Mouse (Mus musculus): ENCODE results near the gene Spsb1. TPM values are rescaled to one million over a fixed set of nuclear protein-coding genes. Genes with fewer than 3 reads are reported as not detected.
A peak's percentile ranks its signal among the peaks of the same experiment; 100 is the strongest.

Gene Spsb1
- polyA plus RNA-seq (2015; fragmentation: Nextera tagmentation; extraction: Ambion mirVana), result 15.1 and 15.6 TPM in 2 replicates

DNA sequence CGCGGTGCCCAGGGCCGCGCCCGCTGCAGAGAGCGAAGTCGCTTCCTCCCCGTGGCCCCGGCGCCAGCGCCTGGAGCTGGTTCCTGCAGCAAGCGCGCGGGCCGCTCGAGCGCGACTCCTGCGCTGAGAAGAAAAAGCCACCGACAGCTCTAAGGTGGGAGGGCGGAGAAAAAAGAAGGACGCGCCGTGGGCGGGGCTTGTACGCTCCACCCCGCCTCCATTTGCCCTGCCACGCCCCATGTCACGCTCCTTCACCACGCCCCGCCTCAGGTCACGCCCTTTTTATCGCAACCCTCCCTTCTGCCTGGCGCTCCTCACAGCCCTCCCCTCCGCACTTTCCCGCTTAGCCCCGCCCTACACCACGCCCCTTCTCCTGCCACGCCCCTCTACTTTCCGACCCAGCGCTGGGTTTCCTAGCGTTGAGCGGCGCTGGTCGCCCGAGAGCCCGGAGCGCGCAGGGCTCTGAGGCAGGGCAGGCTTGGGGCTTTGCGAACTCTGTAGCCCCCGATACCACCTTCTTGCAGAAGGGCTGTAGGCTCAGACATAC lies at the start of gene Spsb1:
Spsb1 (minus strand) TSS at position 151 of the 547 bp plus-strand sequence.
- peak within 1 kb of the TSS; percentile 64 for H3K4me3 ChIP-seq (replicated peaks)
- peak within 1 kb of the TSS; percentile 68 for H3K9ac ChIP-seq
- no peaks in the 10 kb centered on the region for H3K36me3 ChIP-seq
- peak within 1 kb of the TSS; percentile 91 for H3K4me2 ChIP-seq
- H3K9me3 ChIP-seq, result no peaks in the 10 kb centered on the region
- H3K4me1 ChIP-seq, result peaks cover 13% of the 10 kb centered on the region
- peak within 1 kb of the TSS; percentile 54 for H3K27ac ChIP-seq
- H3K27me3 ChIP-seq (replicated peaks), result peaks cover 8% of the 10 kb centered on the region; the same call in 1 of the 2 replicates
- ATAC-seq (ENCODE audit: insufficient read depth, low FRiP score, low read depth), result peak; percentile 95
- WGBS, result under 1% methylated on average over 50 of the region's 51 CpGs

DNA sequence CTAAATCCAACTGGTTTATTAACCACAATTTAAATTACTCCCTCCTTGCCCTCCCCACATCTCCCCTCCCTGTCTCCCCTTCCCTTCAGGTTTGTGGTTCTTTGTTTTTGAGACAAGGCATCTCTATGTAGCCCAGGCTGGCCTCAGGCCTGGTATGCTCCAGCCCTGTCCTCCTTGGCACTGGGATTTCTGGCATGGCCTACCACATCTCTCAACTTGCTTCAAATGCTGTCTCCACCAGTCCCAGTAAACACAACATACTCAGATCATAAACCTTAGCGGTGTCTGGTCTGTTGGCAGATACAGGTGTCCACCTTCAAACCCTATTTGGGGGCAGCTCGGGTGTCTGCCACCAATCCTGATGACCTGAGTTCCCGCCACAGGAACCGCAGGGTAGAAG lies 48.8 kb upstream of the Spsb1 start:
- 57% methylated on average over 4 of the region's 4 CpGs for WGBS

DNA sequence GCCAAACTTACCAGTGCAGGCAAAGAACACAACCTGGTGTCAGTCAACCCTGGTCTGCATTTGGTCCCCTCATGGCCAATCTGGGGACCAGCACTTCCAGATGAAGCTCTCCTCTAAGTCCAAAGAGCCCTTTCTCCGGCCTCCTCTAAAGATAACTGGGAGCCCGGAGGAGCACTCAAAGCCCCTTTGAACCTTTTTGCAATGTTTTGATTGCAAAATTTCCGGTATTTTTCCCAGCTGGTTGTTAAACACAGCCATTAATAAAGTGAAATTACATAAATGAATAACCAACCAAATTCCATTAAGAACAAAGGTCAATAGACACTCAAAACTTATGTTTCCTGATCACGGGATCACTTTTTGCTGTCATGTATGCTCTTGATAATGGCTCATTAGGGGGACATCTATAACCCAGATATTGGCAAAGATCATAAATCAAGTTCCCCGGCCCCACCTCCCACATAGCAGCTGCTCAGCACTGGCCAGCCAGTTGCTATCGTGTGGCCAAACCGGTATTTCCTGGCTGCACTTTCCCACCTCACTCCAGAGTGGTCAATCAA lies 48.3 kb upstream of the Spsb1 start:
- peaks cover 56% of the 10 kb centered on the region for H3K4me1 ChIP-seq
- no peak overlapping the region for H3K4me3 ChIP-seq (replicated peaks)
- 17% methylated on average over 7 of the region's 7 CpGs for WGBS
- peak overlapping the region; percentile 49 for H3K27ac ChIP-seq
- H3K4me2 ChIP-seq, result peak overlapping the region; percentile 6; the same call in 1 of the 2 replicates
- H3K27me3 ChIP-seq (replicated peaks), result no peaks in the 10 kb centered on the region
- no peaks in the 10 kb centered on the region for H3K36me3 ChIP-seq
- H3K9me3 ChIP-seq, result no peaks in the 10 kb centered on the region
- peak; percentile 62 for ATAC-seq (ENCODE audit: insufficient read depth, low FRiP score, low read depth)
- H3K9ac ChIP-seq, result no peak overlapping the region

More for the DNA sequence above, 48.8 kb upstream of the Spsb1 start:
- Histone ChIP-seq H3K4me3 (replicated peaks) (no peak overlapping the region), H3K36me3 (no peaks in the 10 kb centered on the region), H3K4me2 (no peak overlapping the region), H3K9me3 (no peaks in the 10 kb centered on the region), H3K4me1 (peaks cover 61% of the 10 kb centered on the region), H3K27me3 (replicated peaks) (no peaks in the 10 kb centered on the region), H3K27ac (peak overlapping the region; percentile 58), H3K9ac (no peak overlapping the region)
- no peak for ATAC-seq (ENCODE audit: insufficient read depth, low FRiP score, low read depth)

DNA sequence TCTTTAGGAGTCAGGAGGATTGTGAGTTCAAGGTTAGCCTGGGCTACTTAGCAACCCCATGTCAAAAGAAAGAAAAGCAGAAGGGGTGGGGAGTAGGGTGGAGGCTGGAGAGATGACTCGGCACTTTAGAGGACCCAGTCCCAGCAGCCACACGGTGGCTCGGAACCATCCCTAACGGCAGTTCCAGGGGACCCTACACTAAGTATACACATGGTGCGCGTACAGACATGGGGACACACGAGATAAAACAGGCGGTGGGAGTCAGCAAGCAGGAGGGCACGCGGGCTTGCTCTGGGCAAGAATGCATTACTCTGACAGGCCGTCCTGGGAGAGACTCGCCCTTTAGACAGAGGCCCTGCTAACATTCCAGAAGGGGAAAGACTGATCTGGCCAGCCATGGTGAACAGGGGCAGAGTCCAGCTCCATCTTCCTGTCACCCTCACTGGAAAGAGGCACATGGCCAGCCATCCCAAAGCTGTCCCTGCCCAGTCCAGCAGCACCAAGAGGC lies 47.2 kb upstream of the Spsb1 start:
- Histone ChIP-seq H3K9me3 (no peaks in the 10 kb centered on the region), H3K36me3 (no peaks in the 10 kb centered on the region), H3K4me1 (peaks cover 50% of the 10 kb centered on the region), H3K27me3 (replicated peaks) (no peaks in the 10 kb centered on the region), H3K4me3 (replicated peaks) (no peak overlapping the region), H3K27ac (peak overlapping the region; percentile 49), H3K4me2 (peak overlapping the region; percentile 21; the same call in 1 of the 2 replicates), H3K9ac (no peak overlapping the region)
- 44% methylated on average over 12 of the region's 12 CpGs for WGBS
- ATAC-seq (ENCODE audit: insufficient read depth, low FRiP score, low read depth), result no peak

DNA sequence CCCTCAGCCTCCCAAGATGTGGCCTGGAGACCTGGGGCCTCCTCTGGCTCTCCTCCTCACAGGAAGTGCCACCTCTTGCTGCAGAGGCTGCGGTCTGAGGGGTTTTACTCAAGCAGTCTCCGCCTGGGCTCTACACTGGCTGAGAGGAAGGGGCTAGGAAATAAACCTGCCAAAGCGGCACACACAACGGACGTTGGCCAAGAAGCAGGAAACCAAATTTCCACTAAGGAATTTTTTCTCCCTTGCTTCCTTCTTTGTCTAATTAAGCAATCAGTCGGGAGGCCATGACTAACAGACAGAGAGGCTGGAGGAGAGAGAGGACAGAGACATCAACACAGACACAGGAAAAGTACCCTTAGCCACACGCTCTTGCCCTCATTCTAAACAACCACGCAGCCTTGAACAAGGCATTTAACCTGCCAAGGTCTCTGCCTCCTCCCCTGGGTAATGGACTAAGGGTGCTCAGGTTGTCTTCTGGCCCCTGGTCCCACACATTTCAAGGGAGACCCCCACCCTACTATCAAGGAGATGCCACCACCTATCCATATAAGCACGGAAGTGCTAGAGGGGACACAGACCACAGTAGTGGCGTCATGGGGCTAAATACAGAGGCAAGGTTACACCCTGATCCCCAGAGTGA lies 46.5 kb upstream of the Spsb1 start:
- peak overlapping the region; percentile 9 for H3K4me2 ChIP-seq
- no peaks in the 10 kb centered on the region for H3K27me3 ChIP-seq (replicated peaks)
- no peak for ATAC-seq (ENCODE audit: insufficient read depth, low FRiP score, low read depth)
- H3K4me3 ChIP-seq (replicated peaks), result no peak overlapping the region
- H3K9me3 ChIP-seq, result no peaks in the 10 kb centered on the region
- peak overlapping the region; percentile 61 for H3K27ac ChIP-seq
- no peak overlapping the region for H3K9ac ChIP-seq
- no peaks in the 10 kb centered on the region for H3K36me3 ChIP-seq
- peaks cover 52% of the 10 kb centered on the region for H3K4me1 ChIP-seq
- WGBS, result 52% methylated on average over 10 of the region's 10 CpGs

DNA sequence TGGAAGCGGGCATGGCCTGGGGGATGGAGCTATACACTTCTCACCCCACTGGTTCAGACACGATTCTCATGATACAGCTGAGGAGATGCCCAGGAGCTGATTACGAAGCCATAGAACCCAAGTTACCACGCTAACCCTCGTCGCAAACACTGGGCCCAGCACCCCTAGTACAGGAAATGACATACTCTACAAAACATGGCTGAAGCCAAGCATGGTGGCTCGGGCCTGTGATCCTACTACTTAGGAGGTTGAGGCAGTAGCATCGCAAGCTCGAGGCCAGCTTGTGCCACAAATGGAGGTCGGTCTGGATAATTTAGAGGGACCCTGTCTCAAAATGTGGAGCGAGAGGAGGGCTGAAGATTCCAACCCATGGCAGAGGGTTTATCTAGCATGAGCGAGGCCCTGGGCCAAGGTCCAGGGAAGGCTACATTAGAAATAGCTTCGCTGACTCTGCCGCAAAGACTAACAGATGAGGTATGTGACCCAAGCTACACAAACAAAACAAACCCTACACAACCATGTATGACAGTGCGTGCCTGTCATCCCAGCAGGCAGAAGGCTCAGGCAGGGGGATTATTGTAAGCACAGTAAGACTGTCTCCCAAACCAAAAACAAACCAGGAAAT lies 45.2 kb upstream of the Spsb1 start:
- no peak overlapping the region for H3K9ac ChIP-seq
- no peaks in the 10 kb centered on the region for H3K9me3 ChIP-seq
- ATAC-seq (ENCODE audit: insufficient read depth, low FRiP score, low read depth), result no peak
- H3K36me3 ChIP-seq, result no peaks in the 10 kb centered on the region
- H3K27ac ChIP-seq, result 0 out of 2 replicates have a peak overlapping the region, but pooled peaks have one; percentile 61
- no peak overlapping the region for H3K4me3 ChIP-seq (replicated peaks)
- no peak overlapping the region for H3K4me2 ChIP-seq
- no peaks in the 10 kb centered on the region for H3K27me3 ChIP-seq (replicated peaks)
- peaks cover 55% of the 10 kb centered on the region for H3K4me1 ChIP-seq
- 78% methylated on average over 15 of the region's 15 CpGs for WGBS

DNA sequence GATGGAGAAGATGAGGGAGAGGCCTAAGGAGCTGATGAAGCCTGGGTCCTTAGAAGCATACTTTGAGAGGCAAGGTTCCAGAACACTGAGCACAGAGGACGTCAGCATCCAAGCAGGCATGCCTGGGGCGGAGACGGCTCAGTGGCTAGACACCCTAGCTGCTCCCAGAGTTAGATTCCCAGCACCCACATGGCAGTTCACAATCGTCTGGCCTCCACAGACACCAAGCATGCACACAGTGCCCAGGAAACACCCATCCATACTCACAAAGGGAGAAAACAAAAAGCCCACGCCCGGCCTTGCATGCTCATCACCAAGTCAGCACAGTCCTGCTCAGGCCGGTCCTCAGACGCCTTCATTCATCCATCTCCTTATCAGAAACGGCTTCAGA lies 44.7 kb upstream of the Spsb1 start:
- Histone ChIP-seq H3K4me2 (no peak overlapping the region), H3K9ac (no peak overlapping the region), H3K4me3 (replicated peaks) (no peak overlapping the region), H3K9me3 (no peaks in the 10 kb centered on the region), H3K4me1 (peaks cover 55% of the 10 kb centered on the region), H3K27ac (no peak overlapping the region), H3K36me3 (no peaks in the 10 kb centered on the region), H3K27me3 (replicated peaks) (no peaks in the 10 kb centered on the region)
- whole genome bisulfite sequencing, result 81% methylated on average over 9 of the region's 9 CpGs
- ATAC-seq (ENCODE audit: insufficient read depth, low FRiP score, low read depth), result no peak

DNA sequence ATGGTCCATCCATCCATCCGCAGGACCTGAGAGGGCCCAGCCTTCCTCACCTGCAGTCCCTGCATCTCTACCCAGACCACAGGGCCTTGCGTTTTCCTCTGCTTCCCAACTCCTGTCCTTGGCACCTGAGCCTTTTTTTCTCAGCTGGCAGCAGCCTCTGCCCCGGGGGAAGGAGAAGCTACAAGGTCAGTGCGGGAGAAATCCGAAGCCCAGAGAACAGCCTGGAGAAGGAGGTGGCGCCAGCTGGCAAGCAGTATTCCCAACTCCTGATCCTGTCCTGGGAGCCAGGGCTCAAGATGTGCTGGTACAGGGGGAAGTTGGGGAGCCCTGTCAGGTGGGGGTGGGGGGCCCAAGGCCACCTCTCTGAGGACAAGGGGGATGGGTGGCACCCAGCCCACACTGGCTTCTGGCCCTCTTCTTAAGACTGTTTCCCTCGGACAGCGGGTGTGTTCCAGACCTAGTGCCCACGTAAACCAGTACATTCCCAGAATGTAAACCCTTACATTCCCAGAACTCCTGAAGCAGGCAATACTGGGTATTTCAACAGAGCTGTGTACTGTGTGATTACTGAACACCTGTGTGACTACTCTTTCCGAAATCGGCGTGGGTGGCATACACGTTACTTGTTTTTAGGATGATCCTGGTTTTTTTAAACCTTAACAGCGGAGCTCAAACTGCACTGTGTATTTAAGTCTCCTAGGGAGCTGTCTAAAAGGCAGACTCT lies 44.1 kb upstream of the Spsb1 start:
- Histone ChIP-seq H3K4me3 (replicated peaks) (no peak overlapping the region), H3K4me1 (peaks cover 51% of the 10 kb centered on the region), H3K27me3 (replicated peaks) (no peaks in the 10 kb centered on the region), H3K36me3 (no peaks in the 10 kb centered on the region), H3K9me3 (no peaks in the 10 kb centered on the region), H3K9ac (no peak overlapping the region), H3K4me2 (no peak overlapping the region), H3K27ac (no peak overlapping the region)
- ATAC-seq (ENCODE audit: insufficient read depth, low FRiP score, low read depth), result no peak
- 83% methylated on average over 14 of the region's 14 CpGs for WGBS

DNA sequence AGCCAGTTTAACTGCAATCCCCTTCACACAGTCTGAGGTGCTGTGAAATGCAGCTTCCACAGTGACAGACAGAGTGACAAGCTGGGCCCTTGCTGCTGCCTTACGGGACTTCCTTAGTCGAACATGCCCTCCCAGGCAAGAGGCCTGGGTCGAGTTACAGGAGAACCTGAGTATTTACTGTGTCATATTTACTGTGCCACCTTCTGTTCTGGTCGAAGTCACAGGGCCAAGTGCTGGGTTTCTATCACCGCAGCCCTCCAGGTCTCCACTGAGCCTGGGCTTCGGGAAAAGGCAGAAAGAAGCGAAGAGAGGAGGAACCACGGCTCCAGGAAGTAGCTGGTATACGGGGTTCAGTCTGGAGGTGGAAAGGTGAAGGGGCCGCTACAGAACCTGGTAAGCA lies 43.2 kb upstream of the Spsb1 start:
- no peaks in the 10 kb centered on the region for H3K27me3 ChIP-seq (replicated peaks)
- peaks cover 44% of the 10 kb centered on the region for H3K4me1 ChIP-seq
- no peaks in the 10 kb centered on the region for H3K36me3 ChIP-seq
- H3K4me2 ChIP-seq, result no peak overlapping the region
- WGBS, result 60% methylated on average over 10 of the region's 10 CpGs
- ATAC-seq (ENCODE audit: insufficient read depth, low FRiP score, low read depth), result no peak; the same call in 1 of the 2 replicates
- peak overlapping the region; percentile 49; the same call in 1 of the 2 replicates for H3K27ac ChIP-seq
- no peak overlapping the region for H3K9ac ChIP-seq
- H3K9me3 ChIP-seq, result no peaks in the 10 kb centered on the region
- H3K4me3 ChIP-seq (replicated peaks), result no peak overlapping the region

DNA sequence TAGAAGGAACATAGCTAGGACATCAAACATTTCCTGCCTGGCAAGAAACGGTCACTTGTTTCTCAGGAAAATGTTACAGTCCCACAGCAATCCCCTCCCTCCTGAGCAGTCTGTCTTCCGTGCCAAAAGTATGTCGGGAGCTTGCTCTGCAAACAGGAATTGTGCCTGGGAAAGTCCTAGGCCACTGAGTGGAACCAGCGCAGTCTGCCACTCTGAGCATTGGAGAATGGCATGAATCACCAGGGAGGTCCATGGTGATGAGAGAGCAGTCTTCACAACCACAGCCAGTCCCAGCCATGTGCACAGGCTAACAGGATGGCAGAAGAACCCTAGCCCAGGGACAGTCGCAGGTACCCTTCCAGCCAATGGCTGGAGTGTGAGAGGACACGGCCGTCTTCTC lies 41.6 kb upstream of the Spsb1 start:
- no peak for ATAC-seq (ENCODE audit: insufficient read depth, low FRiP score, low read depth)
- 71% methylated on average over 7 of the region's 7 CpGs for WGBS
- Histone ChIP-seq H3K4me1 (peaks cover 32% of the 10 kb centered on the region), H3K4me2 (no peak overlapping the region), H3K9me3 (no peaks in the 10 kb centered on the region), H3K9ac (no peak overlapping the region), H3K36me3 (no peaks in the 10 kb centered on the region), H3K27me3 (replicated peaks) (no peaks in the 10 kb centered on the region), H3K4me3 (replicated peaks) (no peak overlapping the region), H3K27ac (no peak overlapping the region)

DNA sequence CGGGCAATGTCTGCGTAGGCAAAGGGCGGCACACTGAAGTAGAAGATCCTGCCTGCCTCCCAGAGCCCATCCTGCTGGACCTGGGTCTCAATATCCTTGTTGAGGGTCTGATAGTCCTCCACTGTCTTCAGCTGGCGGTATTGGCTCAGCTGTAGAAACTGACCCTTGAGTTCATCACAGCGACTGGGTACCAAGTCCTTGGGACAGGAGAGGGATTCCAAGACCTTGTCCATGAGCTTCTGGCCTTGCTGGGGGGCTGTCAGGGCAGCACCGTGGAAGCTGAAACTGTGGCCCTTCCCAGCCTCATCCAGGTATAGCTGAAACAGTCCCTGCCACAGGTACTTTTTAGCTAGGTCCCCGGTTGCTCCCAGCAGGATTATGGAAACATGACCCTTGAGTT lies 41.1 kb upstream of the Spsb1 start:
- H3K4me2 ChIP-seq, result no peak overlapping the region
- no peaks in the 10 kb centered on the region for H3K36me3 ChIP-seq
- no peak overlapping the region for H3K27ac ChIP-seq
- peaks cover 32% of the 10 kb centered on the region for H3K4me1 ChIP-seq
- WGBS, result 83% methylated on average over 7 of the region's 7 CpGs
- no peaks in the 10 kb centered on the region for H3K9me3 ChIP-seq
- no peak for ATAC-seq (ENCODE audit: insufficient read depth, low FRiP score, low read depth)
- H3K4me3 ChIP-seq (replicated peaks), result no peak overlapping the region
- H3K9ac ChIP-seq, result no peak overlapping the region
- no peaks in the 10 kb centered on the region for H3K27me3 ChIP-seq (replicated peaks)

Data from stomach, embryonic 15.5 days (tissue).